Mouse (Mus musculus): Measurements from ENCODE around the gene Rimklb. TPM values are rescaled to one million over a fixed set of nuclear protein-coding genes. Genes with fewer than 3 reads are reported as not detected.

Rimklb gene
- total and polyA plus RNA-seq, 2 experiments from 2014 or later, result 120 to 134 TPM

DNA sequence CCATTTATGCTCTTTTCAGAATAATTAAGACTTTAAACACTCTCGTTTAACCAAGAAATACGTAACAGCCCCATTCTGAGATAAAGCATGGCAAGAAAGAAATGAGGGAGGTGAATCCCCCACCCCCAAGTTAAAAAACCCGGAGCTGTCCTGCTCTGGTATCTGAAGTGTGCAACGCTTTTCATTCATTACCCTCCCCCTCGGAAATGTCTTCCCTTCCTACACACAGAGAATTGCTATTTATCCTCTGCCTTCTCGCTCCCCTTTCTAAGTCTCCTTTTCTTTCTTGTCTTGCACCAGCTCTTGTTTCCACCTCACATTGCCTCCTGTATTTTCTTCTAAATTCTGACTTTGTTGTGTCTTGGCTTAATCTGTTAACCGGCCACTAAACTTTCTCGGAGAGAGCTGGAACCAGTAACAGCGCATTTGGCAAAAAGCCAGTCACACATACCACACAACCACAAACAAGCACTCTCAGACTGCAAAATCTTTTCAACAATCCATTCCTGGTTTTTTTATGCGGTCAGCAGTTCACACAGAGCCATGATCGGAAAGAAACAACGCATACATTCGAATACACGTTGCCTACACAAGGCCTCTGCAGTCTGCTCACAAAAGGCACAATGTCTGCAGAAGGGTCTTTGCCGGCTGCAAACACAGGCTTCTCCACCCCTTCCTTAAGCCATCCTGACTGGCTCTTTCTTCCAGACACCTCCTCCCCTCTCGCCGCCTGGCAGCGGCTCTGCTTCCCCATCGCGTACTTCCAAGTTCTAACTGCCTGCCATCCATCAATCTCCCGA lies 3.3 kb downstream of the Rimklb start:
- no peaks in the 10 kb centered on the region for H3K36me3 ChIP-seq (ENCODE audit: insufficient read depth, low read length)
- DNase-seq (ENCODE audit: low spot score) (peak; percentile 76), ATAC-seq (ENCODE audit: low FRiP score) (peak; percentile 36; the same call in 1 of the 2 replicates)
- H3K4me1 ChIP-seq (ENCODE audit: insufficient read depth, low read length), result 0 out of 2 replicates have a peak, but pooled peaks cover 3% of the 10 kb centered on the region
- H3K4me2 ChIP-seq (ENCODE audit: low read depth, low read length, poor library complexity, severe bottlenecking), result peak overlapping the region; percentile 33
- H3K27me3 ChIP-seq (ENCODE audit: insufficient read depth, low read length), result no peaks in the 10 kb centered on the region
- TF ChIP-seq CTCF (IDR thresholded peaks at IDR 0.05), result no peak
- H3K9ac ChIP-seq (replicated peaks; ENCODE audit: low read length, poor library complexity, severe bottlenecking), result 0 out of 2 replicates have a peak overlapping the region, but pooled peaks have one; percentile 29
- H3K4me3 ChIP-seq (ENCODE audit: low read depth, low read length), result no peak overlapping the region
- 13% methylated on average over 21 of the region's 21 CpGs for WGBS
- no peaks in the 10 kb centered on the region for H3K9me3 ChIP-seq (ENCODE audit: low read length)
- H3K27ac ChIP-seq (ENCODE audit: low read depth, low read length), result peak overlapping the region; percentile 28; the same call in 1 of the 2 replicates

DNA sequence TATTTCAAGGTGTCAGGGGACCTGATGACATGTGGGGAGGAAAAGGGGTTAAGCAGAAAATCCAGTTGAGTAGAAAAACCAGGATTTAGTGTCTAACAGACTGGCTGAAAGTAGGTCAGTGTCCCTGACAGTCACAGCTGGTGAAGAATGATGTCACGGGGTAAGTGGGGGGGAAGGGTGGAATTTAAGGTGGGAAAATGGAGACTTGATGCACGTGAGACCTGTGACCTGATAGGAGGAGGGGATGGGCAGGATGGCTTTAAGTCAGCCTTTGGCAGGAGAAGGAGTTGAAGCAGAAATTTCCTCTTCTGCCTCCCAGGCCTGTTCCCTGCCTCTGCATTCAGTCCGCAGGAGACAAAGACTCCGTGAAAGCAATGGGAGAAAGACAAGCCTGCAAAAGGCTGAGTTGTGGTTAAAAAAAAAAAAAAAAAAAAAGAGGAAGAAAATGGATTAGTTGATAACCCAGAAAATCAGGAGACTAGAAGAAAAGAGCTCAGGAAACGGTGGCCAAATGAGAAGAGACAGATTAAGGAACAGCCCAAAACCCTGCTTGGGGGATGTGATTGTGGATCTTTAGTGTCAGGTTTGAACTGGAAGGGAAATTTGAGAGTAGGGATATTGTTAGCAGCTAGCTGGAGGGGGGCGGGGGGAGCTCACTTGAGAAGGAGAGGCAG lies 4.6 kb downstream of the Rimklb start:
- H3K4me1 ChIP-seq (ENCODE audit: insufficient read depth, low read length), result 0 out of 2 replicates have a peak, but pooled peaks cover 3% of the 10 kb centered on the region
- DNase-seq (ENCODE audit: low spot score) (peak; percentile 9), ATAC-seq (ENCODE audit: low FRiP score) (no peak)
- TF ChIP-seq CTCF (IDR thresholded peaks at IDR 0.05), result no peak
- H3K36me3 ChIP-seq (ENCODE audit: insufficient read depth, low read length), result no peaks in the 10 kb centered on the region
- H3K27me3 ChIP-seq (ENCODE audit: insufficient read depth, low read length), result no peaks in the 10 kb centered on the region
- H3K4me3 ChIP-seq (ENCODE audit: low read depth, low read length), result no peak overlapping the region
- peak overlapping the region; percentile 1; the same call in 1 of the 2 replicates for H3K27ac ChIP-seq (ENCODE audit: low read depth, low read length)
- H3K4me2 ChIP-seq (ENCODE audit: low read depth, low read length, poor library complexity, severe bottlenecking), result no peak overlapping the region
- no peak overlapping the region for H3K9ac ChIP-seq (replicated peaks; ENCODE audit: low read length, poor library complexity, severe bottlenecking)
- WGBS, result 27% methylated on average over 6 of the region's 6 CpGs
- no peaks in the 10 kb centered on the region for H3K9me3 ChIP-seq (ENCODE audit: low read length)

DNA sequence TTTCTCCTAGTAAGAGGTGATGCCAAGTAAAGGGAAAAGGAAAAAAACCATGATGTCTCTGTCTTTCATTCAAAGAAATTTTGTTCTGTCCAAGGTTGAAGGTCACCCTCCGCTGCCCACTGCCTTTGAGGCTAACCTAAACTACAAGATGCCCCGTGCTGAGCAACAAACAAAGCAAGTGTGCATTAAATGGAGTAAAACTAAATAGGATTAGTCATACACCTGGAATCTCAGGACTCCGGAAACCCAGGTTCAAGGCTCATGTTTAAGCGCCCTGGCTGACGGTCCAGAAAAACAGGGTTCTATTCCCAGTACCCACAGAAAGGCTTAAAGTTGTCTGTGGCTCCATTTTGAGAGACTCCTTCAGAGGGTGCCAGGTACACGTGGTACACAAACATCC lies 6.1 kb downstream of the Rimklb start:
- TF ChIP-seq CTCF (IDR thresholded peaks at IDR 0.05), result no peak
- DNase-seq (ENCODE audit: low spot score) (no peak), ATAC-seq (ENCODE audit: low FRiP score) (no peak)
- Histone ChIP-seq H3K4me3 (ENCODE audit: low read depth, low read length) (no peak overlapping the region), H3K4me2 (ENCODE audit: low read depth, low read length, poor library complexity, severe bottlenecking) (peak overlapping the region; percentile 55; the same call in 1 of the 2 replicates), H3K9ac (replicated peaks; ENCODE audit: low read length, poor library complexity, severe bottlenecking) (no peak overlapping the region), H3K9me3 (ENCODE audit: low read length) (no peaks in the 10 kb centered on the region), H3K27ac (ENCODE audit: low read depth, low read length) (no peak overlapping the region), H3K4me1 (ENCODE audit: insufficient read depth, low read length) (0 out of 2 replicates have a peak, but pooled peaks cover 3% of the 10 kb centered on the region), H3K27me3 (ENCODE audit: insufficient read depth, low read length) (no peaks in the 10 kb centered on the region), H3K36me3 (ENCODE audit: insufficient read depth, low read length) (no peaks in the 10 kb centered on the region)
- WGBS, result 19% methylated on average over 6 of the region's 6 CpGs

DNA sequence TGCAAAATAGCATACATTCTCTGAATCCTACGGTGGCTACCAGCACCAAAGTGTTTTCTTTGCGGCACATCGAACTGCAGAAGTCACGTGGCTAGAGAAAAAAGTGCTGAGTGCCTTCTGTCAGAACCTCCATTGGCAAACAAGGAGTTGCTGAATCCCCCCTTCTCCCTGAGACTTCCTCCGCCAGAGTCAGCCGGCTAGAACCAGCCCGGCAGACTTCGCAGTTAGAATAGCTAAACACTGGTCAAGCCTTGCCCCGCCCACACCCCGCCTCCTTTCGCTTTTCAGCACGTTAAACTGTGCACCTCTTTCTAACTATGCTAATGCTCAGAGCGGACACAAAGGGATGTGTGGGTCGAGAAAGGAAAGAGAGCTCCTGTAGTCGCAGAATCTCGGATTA lies 7.0 kb downstream of the Rimklb start:
- ATAC-seq (ENCODE audit: low FRiP score) (peak; percentile 81), DNase-seq (ENCODE audit: low spot score) (peak; percentile 91)
- Histone ChIP-seq H3K27ac (ENCODE audit: low read depth, low read length) (peak overlapping the region; percentile 58), H3K4me1 (ENCODE audit: insufficient read depth, low read length) (0 out of 2 replicates have a peak, but pooled peaks cover 3% of the 10 kb centered on the region), H3K36me3 (ENCODE audit: insufficient read depth, low read length) (no peaks in the 10 kb centered on the region), H3K27me3 (ENCODE audit: insufficient read depth, low read length) (no peaks in the 10 kb centered on the region), H3K9me3 (ENCODE audit: low read length) (no peaks in the 10 kb centered on the region), H3K9ac (replicated peaks; ENCODE audit: low read length, poor library complexity, severe bottlenecking) (peak overlapping the region; percentile 50), H3K4me3 (ENCODE audit: low read depth, low read length) (peak overlapping the region; percentile 36), H3K4me2 (ENCODE audit: low read depth, low read length, poor library complexity, severe bottlenecking) (peak overlapping the region; percentile 55)
- TF ChIP-seq CTCF (IDR thresholded peaks at IDR 0.05), result no peak
- under 1% methylated on average over 16 of the region's 16 CpGs for WGBS

DNA sequence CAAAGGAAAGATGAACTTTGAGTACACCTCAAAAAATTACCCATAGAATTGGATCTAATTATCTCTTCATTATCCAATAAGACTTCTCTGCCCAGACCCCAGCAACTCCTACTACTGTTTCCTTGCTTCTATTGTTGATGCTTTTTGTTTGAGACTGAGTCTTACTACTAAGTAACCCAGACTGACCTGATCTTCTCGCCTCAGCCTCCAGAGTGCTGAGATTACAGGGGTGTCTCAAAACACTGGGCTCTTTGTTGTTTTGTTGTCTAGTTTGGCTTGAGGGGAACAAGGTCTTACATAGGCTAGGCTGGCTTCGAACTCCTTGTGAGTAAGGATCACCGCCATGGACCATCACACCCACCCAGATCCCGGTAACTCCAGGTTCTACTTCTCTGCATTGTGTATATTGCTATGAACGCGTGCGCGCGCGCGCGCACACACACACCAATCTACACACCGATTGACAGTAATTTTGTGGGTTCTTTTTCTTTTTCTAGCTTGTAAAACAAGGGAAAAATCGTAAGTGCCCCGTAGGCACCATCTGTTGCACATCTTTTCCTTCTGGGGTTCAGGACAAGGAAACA lies 7.5 kb downstream of the Rimklb start:
- H3K27ac ChIP-seq (ENCODE audit: low read depth, low read length), result peak overlapping the region; percentile 39
- H3K4me2 ChIP-seq (ENCODE audit: low read depth, low read length, poor library complexity, severe bottlenecking), result peak overlapping the region; percentile 55
- no peaks in the 10 kb centered on the region for H3K27me3 ChIP-seq (ENCODE audit: insufficient read depth, low read length)
- DNase-seq (ENCODE audit: low spot score) (peak; percentile 12), ATAC-seq (ENCODE audit: low FRiP score) (no peak)
- H3K36me3 ChIP-seq (ENCODE audit: insufficient read depth, low read length), result no peaks in the 10 kb centered on the region
- no peak for TF ChIP-seq CTCF (IDR thresholded peaks at IDR 0.05)
- 0 out of 2 replicates have a peak, but pooled peaks cover 3% of the 10 kb centered on the region for H3K4me1 ChIP-seq (ENCODE audit: insufficient read depth, low read length)
- H3K9ac ChIP-seq (replicated peaks; ENCODE audit: low read length, poor library complexity, severe bottlenecking), result peak overlapping the region; percentile 50; the same call in 1 of the 2 replicates
- 24% methylated on average over 15 of the region's 15 CpGs for WGBS
- no peaks in the 10 kb centered on the region for H3K9me3 ChIP-seq (ENCODE audit: low read length)
- peak overlapping the region; percentile 36 for H3K4me3 ChIP-seq (ENCODE audit: low read depth, low read length)
